Mouse (Mus musculus): ENCODE data around the gene Ybx3.

Gene Ybx3

GRCm38 (mm10) chr6:131338787-131339186 is 49.5 kb downstream of the Ybx3 start:
- no peak for DNase-seq (ENCODE audit: low read depth, low spot score)

- no peak for DNase-seq (ENCODE audit: low read depth, low spot score)
These were observed 61.2 kb downstream of the Ybx3 start for GRCm38 (mm10) chr6:131327076-131327475.

- DNase-seq (ENCODE audit: low read depth, low spot score) = no peak
These were observed 66.2 kb downstream of the Ybx3 start for GRCm38 (mm10) chr6:131321854-131322639.

GRCm38 (mm10) chr6:131316155-131317101 is 71.8 kb downstream of the Ybx3 start:
- DNase-seq (ENCODE audit: low read depth, low spot score) = no peak
